Comparison of ENCODE assay signal across 25 mouse cellular contexts in genomic region chr12:64216409-64216808, GRCm38 (mm10).
"Had no signal": no experiment of that assay in that cellular context is flagged by ENCODE, and none has a peak within 500 bp of the region (broad histone marks: within the 10 kb centered on the region; RNA-seq: fewer than 3 reads in every experiment).

No protein-coding gene starts in this region.

- DNase-seq: cerebellum, adult 9-10 months; cerebellum, adult 9-11 months; cerebellum, postnatal 10 days; cerebellum, postnatal 14 days; cerebellum, postnatal 25 days; cerebellum, postnatal 36 days; embryo, embryonic 11 days; forebrain, postnatal 0 days; gastrocnemius, adult 2 months; gastrocnemius, postnatal 10 days; gastrocnemius, postnatal 14 days; gastrocnemius, postnatal 25 days; gastrocnemius, postnatal 36 days; heart, adult 11 months; heart, adult 18-20 months; heart, adult 2 months had no signal

- H3K36me3 ChIP-seq: embryonic facial prominence, embryonic 10.5 days; embryonic facial prominence, embryonic 12.5 days; embryonic facial prominence, embryonic 13.5 days; embryonic facial prominence, embryonic 15.5 days; forebrain, embryonic 10.5 days; forebrain, embryonic 12.5 days; forebrain, embryonic 15.5 days had no signal

- H3K9ac ChIP-seq: embryonic facial prominence, embryonic 12.5 days; embryonic facial prominence, embryonic 13.5 days; embryonic facial prominence, embryonic 15.5 days; forebrain, embryonic 12.5 days; forebrain, embryonic 13.5 days; forebrain, embryonic 15.5 days; forebrain, postnatal 0 days had no signal

- H3K27ac ChIP-seq: embryonic facial prominence, embryonic 10.5 days; embryonic facial prominence, embryonic 12.5 days; embryonic facial prominence, embryonic 13.5 days; embryonic facial prominence, embryonic 15.5 days; forebrain, embryonic 10.5 days; forebrain, embryonic 12.5 days; forebrain, embryonic 13.5 days; forebrain, embryonic 15.5 days; gastrocnemius, adult 2 months; heart, adult 2 months had no signal

- H3K9me3 ChIP-seq: embryonic facial prominence, embryonic 10.5 days; embryonic facial prominence, embryonic 12.5 days; embryonic facial prominence, embryonic 13.5 days; embryonic facial prominence, embryonic 15.5 days; forebrain, embryonic 10.5 days; forebrain, embryonic 12.5 days; forebrain, embryonic 13.5 days; forebrain, embryonic 15.5 days had no signal

- H3K27me3 ChIP-seq: embryonic facial prominence, embryonic 12.5 days; embryonic facial prominence, embryonic 13.5 days; embryonic facial prominence, embryonic 15.5 days; forebrain, embryonic 12.5 days; forebrain, embryonic 13.5 days; forebrain, embryonic 15.5 days had no signal

- H3K4me3 ChIP-seq: embryonic facial prominence, embryonic 10.5 days; embryonic facial prominence, embryonic 12.5 days; embryonic facial prominence, embryonic 13.5 days; embryonic facial prominence, embryonic 15.5 days; erythroblast, embryonic 14.5 days; forebrain, embryonic 10.5 days; forebrain, embryonic 12.5 days; forebrain, embryonic 13.5 days; forebrain, embryonic 15.5 days; gastrocnemius, adult 2 months; heart, adult 2 months had no signal

- H3K4me1 ChIP-seq: embryonic facial prominence, embryonic 10.5 days; embryonic facial prominence, embryonic 12.5 days; embryonic facial prominence, embryonic 13.5 days; embryonic facial prominence, embryonic 15.5 days; forebrain, embryonic 10.5 days; forebrain, embryonic 12.5 days; forebrain, embryonic 13.5 days; forebrain, embryonic 15.5 days had no signal
